Mouse (Mus musculus) brain, embryonic 14.5 days (tissue): ENCODE measurements at regions not wholly inside any gene's neighbourhood (a gene's known extent, or its start where the extent isn't known, plus 50 kb on each side); places are given as distances from the start of the nearest gene placed in this dataset.

Experiments
- CTCF ChIP-seq: fragments of 200-500 bp; IDR thresholded peaks from 2 replicates; pipeline ENCODE4 v1.5.1; 2012; ENCODE audit warnings: inconsistent platforms, mild to moderate bottlenecking, moderate library complexity, borderline replicate concordance; ENCODE audit not compliant: insufficient read depth, insufficient read length; ENCODE audit errors: extremely low read depth
- POLR2A ChIP-seq: fragments of 200-500 bp; IDR thresholded peaks from 2 replicates; pipeline ENCODE4 v1.6.1; 2012; ENCODE audit warnings: mild to moderate bottlenecking, inconsistent platforms, borderline replicate concordance; ENCODE audit not compliant: poor library complexity, insufficient read depth, insufficient read length, severe bottlenecking; ENCODE audit errors: extremely low read depth

DNA sequence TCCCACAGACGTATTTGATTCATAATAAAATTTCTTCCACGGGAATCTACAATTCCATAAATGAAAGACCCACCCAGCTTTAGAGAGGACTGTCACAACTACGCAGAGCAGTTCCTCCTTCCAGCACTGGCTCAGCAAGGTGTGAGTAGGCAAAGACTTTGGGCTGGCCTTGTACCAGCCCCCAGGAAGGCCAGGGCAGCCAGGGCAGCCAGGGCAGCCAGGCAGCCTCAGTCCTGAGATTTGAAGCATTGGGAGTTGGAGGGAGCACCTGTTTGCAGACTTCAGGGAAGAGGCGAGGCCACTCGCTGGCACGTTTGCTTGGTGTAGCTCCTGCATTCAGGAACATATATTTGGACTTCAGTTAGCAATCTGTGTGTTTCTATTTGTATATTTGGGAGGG, 70.0 kb upstream of the Spaca7 start:
- no peak for TF ChIP-seq CTCF
- TF ChIP-seq POLR2A: no peak
